Mouse (Mus musculus) urinary bladder, adult 18-20 months (tissue): ENCODE data around the gene Gm21028.
"Not testable (repeated sequence)": the region's sequence is repeated elsewhere in the genome, so short reads cannot be mapped to it uniquely, and the experiment has no call there.

ENCODE experiments used
- DNase-seq, 2 experiments: peaks; one replicate each; pipeline ENCODE4 v3.0.0; 2022; ENCODE audit warnings: low spot score in 2 of 2, mixed read lengths in 2 of 2

The Gm21028 gene

GRCm38 (mm10) chr7:42578488-42578887, at the start of gene Gm21028:
Gene Gm21028, minus strand, starts transcription at chr7:42578588.
- DNase-seq = no peak

DNA sequence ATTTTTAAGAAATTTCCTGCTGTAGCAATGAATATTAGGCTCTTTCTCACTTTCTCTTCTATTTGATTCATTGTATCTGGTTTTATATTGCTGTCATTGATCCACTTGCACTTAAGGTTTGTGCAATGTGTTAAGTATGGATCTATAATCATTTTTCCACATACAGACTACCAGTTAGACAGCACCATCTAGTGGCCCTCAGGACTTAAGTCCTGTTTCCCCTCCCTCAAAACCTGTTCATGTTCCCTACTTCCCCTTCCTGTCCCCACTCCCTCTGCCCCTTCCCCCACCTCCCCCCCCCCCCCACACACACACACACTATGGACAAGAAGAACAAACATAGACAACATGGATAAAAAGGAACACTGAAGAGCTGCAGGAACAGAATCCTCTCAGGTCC, 17.3 kb upstream of the Gm21028 start:
- DNase-seq = not testable (repeated sequence)

GRCm38 (mm10) chr7:42592413-42592812, 14.0 kb upstream of the Gm21028 start, which contains the start of gene Zfp977:
Gene Zfp977, minus strand, starts transcription at chr7:42592547.
- not testable (repeated sequence) for DNase-seq

GRCm38 (mm10) chr7:42591311-42591710, 12.9 kb upstream of the Gm21028 start:
- DNase-seq = not testable (repeated sequence)

DNA sequence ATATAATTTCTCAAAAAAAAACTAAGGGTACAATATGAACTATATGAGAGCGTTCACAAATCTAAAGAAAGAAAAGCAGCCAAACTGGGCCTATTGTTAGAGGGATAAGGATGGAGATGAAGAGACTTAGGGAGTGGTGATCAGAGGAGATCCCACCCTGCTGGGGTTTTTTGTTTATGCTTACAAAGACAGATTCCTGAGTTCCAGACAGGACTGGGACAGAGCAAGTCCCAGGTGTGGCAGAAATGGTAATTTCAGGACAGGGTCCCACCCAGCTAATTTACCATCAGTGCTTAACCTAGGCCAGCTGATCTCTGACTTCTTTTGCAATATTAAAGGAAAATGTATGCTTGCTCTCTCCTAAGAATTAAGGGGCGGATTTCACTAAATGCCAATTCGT, 26.6 kb downstream of the Gm21028 start:
- DNase-seq = no peak
